ENCODE assay signal across 9 mouse cellular contexts in the genomic region with DNA sequence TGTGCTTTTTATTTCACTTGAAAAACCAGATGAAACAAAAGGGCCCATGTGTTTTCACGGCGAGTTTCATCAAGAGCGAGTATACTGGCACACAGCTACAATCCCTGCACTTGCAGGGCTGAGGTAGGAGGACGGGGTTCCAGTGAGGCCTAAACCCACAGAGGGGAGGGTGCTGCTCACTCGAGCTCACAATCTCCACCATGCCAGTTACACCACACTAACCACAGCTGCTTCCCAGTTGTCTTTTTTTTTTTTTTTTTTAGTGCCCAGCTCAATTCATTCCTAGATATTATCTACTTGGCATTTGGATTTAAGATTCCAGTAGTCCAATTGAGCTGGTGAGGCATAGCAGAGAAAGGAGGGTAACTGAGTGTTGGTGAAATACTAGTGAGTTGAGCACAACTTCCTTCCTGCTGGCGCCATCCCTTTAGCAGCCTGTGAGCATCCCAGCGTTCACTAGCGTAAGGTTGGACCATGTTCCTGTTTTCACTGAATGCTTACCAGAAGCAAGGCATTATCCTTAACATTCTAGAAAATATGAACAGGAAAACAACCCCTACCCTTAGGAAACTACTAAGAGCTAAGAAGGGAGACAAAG. TPM values are rescaled to one million over a fixed set of nuclear protein-coding genes. Genes with fewer than 3 reads are reported as not detected.
DNase-seq lines count a peak whose midpoint lies in the region; ATAC-seq lines count a peak whose summit lies in the region.
"Had no signal": no experiment of that assay in that cellular context is flagged by ENCODE, and none has a peak within 500 bp of the region (broad histone marks: within the 10 kb centered on the region; RNA-seq: fewer than 3 reads in every experiment).

No protein-coding gene starts in this region.

- intact Hi-C loops in heart, postnatal 25 days (cut with DNase I), result loop anchor here (5.0 kb wide), 1 partner anchor 105 kb away; no protein-coding TSS in a partner anchor

- H3K27ac ChIP-seq in heart, embryonic 16.5 days (ENCODE audit: low read length), result peak overlapping the region; percentile 28
- 0 out of 2 replicates have a peak overlapping the region, but pooled peaks have one; percentile 59 for H3K27ac ChIP-seq in liver, embryonic 13.5 days
- H3K27ac ChIP-seq: heart, adult 2 months had no signal

- no peak for ATAC-seq in heart, embryonic 16.5 days (replicated peaks; ENCODE audit: extremely low read depth, insufficient read depth, low FRiP score)
- ATAC-seq in common myeloid progenitor, adult 5-6 weeks (replicated peaks; ENCODE audit: low read depth, poor library complexity, severe bottlenecking), result peak; percentile 59
- no peak for ATAC-seq in liver, embryonic 13.5 days (ENCODE audit: low read depth)

- no peak overlapping the region for H3K4me3 ChIP-seq in heart, embryonic 16.5 days (ENCODE audit: low read length)
- H3K4me3 ChIP-seq in liver, embryonic 13.5 days (replicated peaks), result 0 out of 2 replicates have a peak overlapping the region, but pooled peaks have one; percentile 81
- H3K4me3 ChIP-seq: heart, adult 2 months had no signal

- no peak overlapping the region; the same call in 1 of the 2 replicates for H3K9ac ChIP-seq in heart, embryonic 16.5 days (ENCODE audit: low read length)
- H3K9ac ChIP-seq in liver, embryonic 13.5 days, result no peak overlapping the region

- peaks cover 25% of the 10 kb centered on the region for H3K4me1 ChIP-seq in heart, embryonic 16.5 days (ENCODE audit: control insufficient read depth, insufficient read depth, low read length)
- peaks cover 63% of the 10 kb centered on the region for H3K4me1 ChIP-seq in liver, embryonic 13.5 days (replicated peaks)

- DNase-seq in heart, postnatal 25 days (ENCODE audit: low spot score), result no peak
- DNase-seq in 416B (ENCODE audit: low read depth), result peak; percentile 83
- no peak for DNase-seq in liver, embryonic 13.5 days
- no peak for DNase-seq in thymus, postnatal 25 days
- no peak for DNase-seq in embryo, embryonic 10.5 days (ENCODE audit: low spot score)
- no peak for DNase-seq in layer of hippocampus, postnatal 25 days (ENCODE audit: extremely low spot score in 1 of 2, low spot score in 1 of 2)
- DNase-seq: heart, adult 2 months had no signal

- H3K36me3 ChIP-seq in heart, embryonic 16.5 days (ENCODE audit: control insufficient read depth, insufficient read depth), result no peaks in the 10 kb centered on the region
- no peaks in the 10 kb centered on the region for H3K36me3 ChIP-seq in liver, embryonic 13.5 days

- no peaks in the 10 kb centered on the region for H3K27me3 ChIP-seq in heart, embryonic 16.5 days (ENCODE audit: control insufficient read depth, insufficient read depth, low read length)
- H3K27me3 ChIP-seq in liver, embryonic 13.5 days, result no peaks in the 10 kb centered on the region

- no peaks in the 10 kb centered on the region for H3K9me3 ChIP-seq in heart, embryonic 16.5 days (replicated peaks; ENCODE audit: control insufficient read depth, low read length)
- no peaks in the 10 kb centered on the region for H3K9me3 ChIP-seq in liver, embryonic 13.5 days (replicated peaks)

- H3K4me2 ChIP-seq in heart, embryonic 16.5 days (ENCODE audit: low read depth, low read length), result peak overlapping the region; percentile 24; the same call in 1 of the 2 replicates
- H3K4me2 ChIP-seq in liver, embryonic 13.5 days, result peak overlapping the region; percentile 67

- 62% methylated on average over 8 of the region's 8 CpGs for WGBS in heart, embryonic 16.5 days
- WGBS in liver, embryonic 13.5 days (ENCODE audit: insufficient replicate concordance), result 34% methylated on average over 8 of the region's 8 CpGs

RNA-seq across cellular contexts. Expression of gene Tmed10, which starts 2.5 kb away (rescaled TPM):
- 250 and 253 TPM in 2 replicates for polyA plus RNA-seq in heart, embryonic 16.5 days (2015; fragmentation: Nextera tagmentation; extraction: Ambion mirVana)
- total RNA-seq in heart, postnatal 25 days (2021), result 100 to 1,000 TPM; 155 to 163 TPM
- total RNA-seq in common myeloid progenitor, adult 5-6 weeks (2017), result 111 and 156 TPM in 2 replicates
- 175 and 191 TPM in 2 replicates for polyA plus RNA-seq in liver, embryonic 13.5 days (2015; fragmentation: Nextera tagmentation; extraction: Ambion mirVana)
- total RNA-seq in layer of hippocampus, postnatal 25 days (2021), result 100 to 1,000 TPM; 162 TPM

RNA-seq across cellular contexts. Expression of gene Nek9, which starts 33.0 kb away (rescaled TPM):
- polyA plus RNA-seq in heart, embryonic 16.5 days (2015; fragmentation: Nextera tagmentation; extraction: Ambion mirVana), result 19.0 and 20.6 TPM in 2 replicates
- 10 to 100 TPM; 90.6 to 93.4 TPM for total RNA-seq in heart, postnatal 25 days (2021)
- total RNA-seq in common myeloid progenitor, adult 5-6 weeks (2017), result 30.5 and 33.5 TPM in 2 replicates
- polyA plus RNA-seq in liver, embryonic 13.5 days (2015; fragmentation: Nextera tagmentation; extraction: Ambion mirVana), result 5.0 and 6.1 TPM in 2 replicates
- 10 to 100 TPM; 31.8 to 31.9 TPM for total RNA-seq in layer of hippocampus, postnatal 25 days (2021)
